Mouse (Mus musculus): Measurements from ENCODE around the gene Dohh.

Dohh gene

DNA sequence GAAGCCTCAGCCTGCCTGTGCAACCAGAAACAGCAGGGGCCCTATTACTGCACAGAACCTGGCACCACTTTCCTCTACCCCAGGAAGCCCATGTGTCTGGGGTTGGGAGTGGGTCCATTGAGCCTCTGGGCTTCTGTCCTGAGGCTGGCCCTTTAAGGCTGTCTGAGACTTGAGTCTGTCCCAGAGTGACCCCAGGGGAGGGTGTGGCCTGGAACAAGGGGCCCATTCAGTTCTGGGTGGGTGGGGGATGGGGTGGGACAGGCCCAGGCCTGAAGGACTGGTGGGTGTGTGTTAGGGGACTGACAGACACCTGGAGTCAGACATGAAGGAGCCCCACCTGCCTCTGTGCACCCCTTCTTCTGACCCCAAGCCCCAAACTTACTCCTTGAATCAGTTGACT lies 30.5 kb downstream of the Dohh start:
- TF ChIP-seq NANOG (IDR thresholded peaks at IDR 0.05; ENCODE audit: borderline replicate concordance, low read length) (no peak), CTCF (conservative IDR thresholded peaks at IDR 0.05; ENCODE audit: low read length) (no peak), POU5F1 (IDR thresholded peaks at IDR 0.05; ENCODE audit: borderline replicate concordance, low read length) (no peak)

DNA sequence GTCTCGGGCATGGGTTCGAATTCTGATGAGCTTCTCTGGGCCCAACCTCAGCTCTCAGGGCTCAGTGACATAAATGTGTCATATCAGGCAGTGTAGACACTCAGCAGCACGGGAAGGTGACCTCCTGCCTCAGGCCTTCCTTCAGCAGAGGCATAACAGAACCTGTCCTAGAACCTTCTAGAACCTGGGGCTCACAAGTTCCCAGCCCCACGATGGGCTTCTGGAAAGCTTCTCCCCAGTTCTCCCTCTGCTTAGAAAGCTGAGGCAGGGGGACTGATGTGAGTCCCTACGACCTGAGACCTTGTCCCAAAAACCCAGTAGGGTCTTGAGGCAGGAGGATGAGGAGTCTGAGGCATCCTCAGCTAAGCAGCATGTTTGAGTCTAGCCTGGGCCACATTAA lies 30.9 kb downstream of the Dohh start:
- Histone ChIP-seq H3K4me1 (replicated peaks; ENCODE audit: low read depth, low read length) (peaks cover 97% of the 10 kb centered on the region), H3K4me3 (replicated peaks; ENCODE audit: low read length) (peak overlapping the region; percentile 73), H3K27me3 (ENCODE audit: insufficient read depth, low read length) (peaks cover 14% of the 10 kb centered on the region), H3K36me3 (ENCODE audit: insufficient read depth, low read length) (peaks cover 29% of the 10 kb centered on the region), H3K9me3 (ENCODE audit: low read length) (no peaks in the 10 kb centered on the region)
- TF ChIP-seq NANOG (IDR thresholded peaks at IDR 0.05; ENCODE audit: borderline replicate concordance, low read length) (no peak), CTCF (conservative IDR thresholded peaks at IDR 0.05; ENCODE audit: low read length) (no peak), POU5F1 (IDR thresholded peaks at IDR 0.05; ENCODE audit: borderline replicate concordance, low read length) (no peak)

More for the DNA sequence above, 30.5 kb downstream of the Dohh start:
- Histone ChIP-seq H3K4me3 (replicated peaks; ENCODE audit: low read length) (peak overlapping the region; percentile 73), H3K4me1 (replicated peaks; ENCODE audit: low read depth, low read length) (peaks cover 97% of the 10 kb centered on the region), H3K27me3 (ENCODE audit: insufficient read depth, low read length) (peaks cover 9% of the 10 kb centered on the region), H3K36me3 (ENCODE audit: insufficient read depth, low read length) (peaks cover 29% of the 10 kb centered on the region), H3K9me3 (ENCODE audit: low read length) (no peaks in the 10 kb centered on the region)

DNA sequence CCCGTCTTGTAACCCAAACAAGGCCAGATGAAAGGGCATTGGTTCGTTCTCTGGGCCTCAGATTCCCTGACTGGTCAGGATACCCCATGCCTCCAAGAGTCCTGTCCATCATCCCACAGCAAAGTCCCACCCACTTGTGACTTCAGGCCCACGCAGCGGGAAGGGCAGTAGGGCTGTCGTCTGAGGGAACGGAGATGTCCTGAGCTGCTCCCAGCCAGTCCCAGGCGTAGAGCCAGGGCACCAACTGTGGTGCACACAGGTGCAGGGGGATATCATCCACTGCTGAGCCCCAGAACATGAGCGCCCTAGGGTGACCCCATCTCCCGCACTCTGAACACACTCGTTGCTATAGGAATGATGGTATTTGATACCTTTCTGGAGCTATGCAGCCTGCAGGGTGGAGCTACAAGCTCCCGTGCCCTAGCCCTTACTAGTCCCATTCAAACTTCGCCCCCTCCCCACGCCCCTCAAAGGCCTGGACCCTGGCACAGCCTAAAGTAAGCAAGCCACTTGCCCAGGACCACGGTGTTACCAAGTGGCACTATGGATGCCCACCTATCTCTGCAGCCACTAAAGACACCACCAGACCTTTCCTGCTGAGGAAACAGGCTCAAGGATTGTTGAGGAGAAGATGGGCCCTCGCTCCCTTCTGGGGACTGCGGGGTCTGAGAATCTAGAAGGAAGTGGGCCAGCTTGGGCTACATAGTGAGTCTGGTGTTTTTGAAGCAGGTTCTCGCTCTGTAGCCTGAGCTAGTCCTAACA lies 31.5 kb downstream of the Dohh start:
- peak overlapping the region; percentile 73 for H3K4me3 ChIP-seq (replicated peaks; ENCODE audit: low read length)
- TF ChIP-seq CTCF (conservative IDR thresholded peaks at IDR 0.05; ENCODE audit: low read length) (no peak), POU5F1 (IDR thresholded peaks at IDR 0.05; ENCODE audit: borderline replicate concordance, low read length) (no peak), NANOG (IDR thresholded peaks at IDR 0.05; ENCODE audit: borderline replicate concordance, low read length) (no peak)
- peaks cover 20% of the 10 kb centered on the region for H3K27me3 ChIP-seq (ENCODE audit: insufficient read depth, low read length)
- H3K9me3 ChIP-seq (ENCODE audit: low read length), result no peaks in the 10 kb centered on the region
- H3K4me1 ChIP-seq (replicated peaks; ENCODE audit: low read depth, low read length), result peaks cover 97% of the 10 kb centered on the region
- peaks cover 25% of the 10 kb centered on the region for H3K36me3 ChIP-seq (ENCODE audit: insufficient read depth, low read length)

DNA sequence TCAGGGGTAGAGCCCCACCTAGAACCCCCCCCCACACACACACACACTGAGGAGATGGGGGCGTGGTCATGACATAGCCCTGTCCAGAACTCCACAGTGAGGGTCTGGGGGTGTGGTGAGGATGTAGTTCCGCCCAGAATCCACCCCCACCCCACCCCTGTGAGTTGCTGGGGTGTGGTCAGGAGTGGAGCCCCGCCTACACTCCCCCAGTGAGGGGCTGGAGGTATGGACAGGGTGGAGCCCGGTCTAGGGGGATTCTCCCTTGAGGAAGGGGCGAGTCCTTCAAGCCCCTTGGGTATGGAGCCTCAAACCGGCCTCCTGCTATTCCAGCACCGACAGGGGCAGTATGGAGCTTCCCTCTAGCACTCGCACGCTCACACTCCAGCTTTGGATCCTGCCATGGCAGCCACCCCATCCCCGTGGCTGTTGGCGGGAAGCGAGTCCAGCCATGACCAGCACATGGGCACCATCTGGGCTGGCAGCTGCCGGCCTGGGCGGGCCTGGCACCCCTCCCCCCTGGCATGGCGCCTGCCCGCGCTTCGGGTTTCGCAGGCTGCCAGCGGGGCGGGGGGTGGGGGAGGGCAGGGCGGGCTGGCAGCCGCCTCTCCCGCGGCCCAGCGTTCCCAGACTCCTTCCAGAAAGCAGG lies 32.5 kb downstream of the Dohh start:
- TF ChIP-seq POU5F1 (IDR thresholded peaks at IDR 0.05; ENCODE audit: borderline replicate concordance, low read length) (no peak), CTCF (conservative IDR thresholded peaks at IDR 0.05; ENCODE audit: low read length) (peak; percentile 42)
- peaks cover 29% of the 10 kb centered on the region for H3K27me3 ChIP-seq (ENCODE audit: insufficient read depth, low read length)

DNA sequence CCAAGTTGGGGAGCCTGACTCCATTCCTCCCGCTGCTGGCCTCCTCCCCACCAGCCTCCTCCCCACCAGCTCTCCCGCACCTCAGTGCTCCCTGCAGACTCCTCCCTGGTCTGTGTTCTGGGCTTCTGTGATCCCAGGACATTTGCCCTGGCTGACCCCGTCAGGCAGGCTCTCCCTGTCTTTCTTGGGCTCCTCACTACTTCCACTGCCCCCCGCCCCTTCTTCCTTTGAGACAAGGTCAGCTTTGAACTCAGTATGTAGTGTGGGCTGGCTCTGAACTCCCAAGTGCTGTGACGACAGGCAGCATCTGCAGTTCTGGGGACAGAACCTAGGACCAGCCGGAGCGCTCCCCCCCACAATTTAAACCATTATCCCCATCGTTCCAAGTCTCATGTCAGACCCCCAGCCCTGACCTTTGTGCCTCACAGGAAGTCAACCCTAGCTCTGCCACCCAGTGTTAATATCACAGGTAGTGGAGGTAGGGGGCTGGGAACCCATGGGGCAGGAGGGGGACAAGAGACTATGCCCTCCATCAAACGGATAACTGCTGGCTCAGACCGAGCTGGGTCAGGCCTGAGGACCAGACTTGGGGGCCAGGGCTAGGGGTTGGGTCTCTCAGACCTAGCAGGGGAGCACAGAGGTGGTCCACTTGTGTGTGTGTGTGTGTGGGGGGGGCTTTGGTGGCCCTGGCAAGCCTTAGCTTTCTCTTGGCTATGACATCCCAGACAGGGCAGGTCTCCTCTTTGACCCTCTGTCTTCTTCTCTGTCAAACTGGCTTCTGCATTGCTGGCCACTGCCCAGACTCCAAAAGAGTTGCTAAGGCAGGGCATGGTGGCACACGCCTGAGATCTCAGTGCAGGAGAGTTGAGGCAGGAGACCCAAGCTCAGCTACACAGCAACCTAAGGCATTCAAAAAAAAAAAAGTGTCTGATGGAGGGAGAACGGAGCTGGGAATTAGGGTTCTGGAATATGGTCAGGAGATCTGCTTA lies 33.3 kb downstream of the Dohh start:
- H3K9me3 ChIP-seq (ENCODE audit: low read length), result no peaks in the 10 kb centered on the region
- peaks cover 9% of the 10 kb centered on the region for H3K36me3 ChIP-seq (ENCODE audit: insufficient read depth, low read length)
- peak overlapping the region; percentile 73 for H3K4me3 ChIP-seq (replicated peaks; ENCODE audit: low read length)
- H3K4me1 ChIP-seq (replicated peaks; ENCODE audit: low read depth, low read length), result peaks cover 90% of the 10 kb centered on the region
- TF ChIP-seq CTCF (conservative IDR thresholded peaks at IDR 0.05; ENCODE audit: low read length) (no peak), NANOG (IDR thresholded peaks at IDR 0.05; ENCODE audit: borderline replicate concordance, low read length) (no peak), POU5F1 (IDR thresholded peaks at IDR 0.05; ENCODE audit: borderline replicate concordance, low read length) (no peak)
- H3K27me3 ChIP-seq (ENCODE audit: insufficient read depth, low read length), result peaks cover 38% of the 10 kb centered on the region

More for the DNA sequence above, 32.5 kb downstream of the Dohh start:
- Histone ChIP-seq H3K4me1 (replicated peaks; ENCODE audit: low read depth, low read length) (peaks cover 97% of the 10 kb centered on the region), H3K4me3 (replicated peaks; ENCODE audit: low read length) (peak overlapping the region; percentile 73), H3K9me3 (ENCODE audit: low read length) (no peaks in the 10 kb centered on the region), H3K36me3 (ENCODE audit: insufficient read depth, low read length) (peaks cover 15% of the 10 kb centered on the region)

DNA sequence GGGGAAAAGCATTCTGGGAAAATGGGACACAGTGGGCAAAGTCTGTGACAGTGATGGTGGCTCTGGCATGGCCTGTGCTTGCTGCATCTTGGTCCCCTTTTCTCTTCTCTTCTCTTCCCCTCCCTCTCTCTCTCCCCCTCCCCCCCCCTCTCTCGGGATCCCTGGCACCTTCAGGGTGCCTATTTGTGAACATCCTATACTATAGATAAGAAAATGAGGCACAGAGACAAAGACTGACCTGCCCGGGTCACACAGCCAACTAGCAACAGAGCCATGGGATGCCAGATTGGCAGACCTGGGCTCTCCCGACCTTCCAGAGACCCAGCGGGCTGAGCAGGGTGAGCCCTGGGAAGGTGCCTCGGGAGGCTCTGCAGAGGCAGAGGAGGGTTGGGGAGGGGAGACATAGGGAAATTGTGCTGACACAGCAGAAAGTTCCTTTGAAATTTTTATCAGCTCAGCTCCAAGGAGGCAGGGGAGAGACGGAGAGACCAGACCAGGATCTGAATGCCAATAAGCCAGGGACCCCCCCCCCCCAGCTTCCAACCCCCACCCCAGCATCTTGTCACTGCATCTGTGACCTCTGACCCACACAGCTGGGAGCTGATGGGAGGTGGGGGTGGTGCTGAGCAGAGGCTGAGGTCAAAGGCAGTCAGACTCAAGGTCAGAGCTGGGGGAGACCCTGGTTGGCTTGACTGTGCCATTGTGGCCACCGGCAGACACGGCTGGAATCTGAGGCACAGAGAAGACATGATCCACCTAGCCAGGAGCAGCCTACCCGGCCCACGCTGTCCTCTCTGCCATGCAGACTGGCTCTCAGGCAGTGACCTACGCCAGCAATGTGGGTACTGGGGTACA lies 34.2 kb downstream of the Dohh start:
- Histone ChIP-seq H3K27me3 (ENCODE audit: insufficient read depth, low read length) (peaks cover 42% of the 10 kb centered on the region), H3K36me3 (ENCODE audit: insufficient read depth, low read length) (0 out of 2 replicates have a peak, but pooled peaks cover under 1% of the 10 kb centered on the region), H3K9me3 (ENCODE audit: low read length) (no peaks in the 10 kb centered on the region), H3K4me3 (replicated peaks; ENCODE audit: low read length) (peak overlapping the region; percentile 63), H3K4me1 (replicated peaks; ENCODE audit: low read depth, low read length) (peaks cover 83% of the 10 kb centered on the region)
- TF ChIP-seq CTCF (conservative IDR thresholded peaks at IDR 0.05; ENCODE audit: low read length) (no peak), NANOG (IDR thresholded peaks at IDR 0.05; ENCODE audit: borderline replicate concordance, low read length) (no peak), POU5F1 (IDR thresholded peaks at IDR 0.05; ENCODE audit: borderline replicate concordance, low read length) (no peak)

DNA sequence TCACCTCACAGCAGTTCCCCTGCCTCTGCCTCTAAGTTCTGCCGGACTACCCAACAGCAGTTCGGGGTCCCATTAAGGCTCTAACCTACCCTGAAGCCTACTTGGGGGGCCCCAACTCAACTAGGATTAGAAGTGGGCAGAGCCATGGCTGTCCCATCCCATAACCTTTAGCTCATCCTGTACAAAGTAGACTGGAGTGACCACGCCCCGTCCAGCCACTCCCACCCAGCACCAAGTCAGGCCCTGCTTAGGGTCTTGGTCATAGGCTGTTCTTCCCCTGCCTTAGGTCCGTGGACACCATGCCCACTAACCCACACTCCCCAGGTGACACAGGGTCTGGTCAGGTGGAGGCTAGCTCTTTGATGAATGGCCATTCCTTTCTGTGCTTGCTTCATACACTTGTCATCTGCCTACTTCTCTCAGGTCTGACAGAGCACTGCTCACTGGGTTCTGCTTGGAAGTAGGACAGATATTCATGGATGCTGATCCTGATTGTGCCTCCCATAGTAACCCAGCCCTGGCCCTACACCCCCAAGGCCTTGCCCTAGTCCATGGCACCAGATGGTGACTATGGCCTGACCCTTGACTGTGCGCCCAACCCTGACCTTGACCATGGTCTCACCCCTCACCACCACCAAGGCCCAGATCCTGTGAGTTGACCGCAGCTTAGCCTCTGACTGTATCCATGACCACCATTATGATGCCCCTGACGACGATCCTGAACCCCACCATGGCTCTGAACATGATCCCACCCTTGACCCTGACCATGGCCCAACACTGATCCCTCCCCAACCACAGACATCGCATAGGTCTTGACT lies 35.1 kb downstream of the Dohh start:
- Histone ChIP-seq H3K27me3 (ENCODE audit: insufficient read depth, low read length) (peaks cover 46% of the 10 kb centered on the region), H3K9me3 (ENCODE audit: low read length) (no peaks in the 10 kb centered on the region), H3K4me1 (replicated peaks; ENCODE audit: low read depth, low read length) (peaks cover 83% of the 10 kb centered on the region), H3K36me3 (ENCODE audit: insufficient read depth, low read length) (no peaks in the 10 kb centered on the region), H3K4me3 (replicated peaks; ENCODE audit: low read length) (peak overlapping the region; percentile 63)
- no peak for TF ChIP-seq NANOG (IDR thresholded peaks at IDR 0.05; ENCODE audit: borderline replicate concordance, low read length)
- no peak for TF ChIP-seq CTCF (conservative IDR thresholded peaks at IDR 0.05; ENCODE audit: low read length)
- TF ChIP-seq POU5F1 (IDR thresholded peaks at IDR 0.05; ENCODE audit: borderline replicate concordance, low read length), result no peak
